Mouse (Mus musculus): ENCODE results near the gene Sun1.
A peak's percentile ranks its signal among the peaks of the same experiment; 100 is the strongest.

Gene Sun1

GRCm38 (mm10) chr5:139287099-139287498 lies 86.7 kb downstream of the Sun1 start:
- no peak for DNase-seq

GRCm38 (mm10) chr5:139287787-139288186 lies 87.3 kb downstream of the Sun1 start:
- DNase-seq: no peak

- no peak for DNase-seq
Observed at GRCm38 (mm10) chr5:139288591-139288990, 88.2 kb downstream of the Sun1 start.

- no peak for DNase-seq
Observed at GRCm38 (mm10) chr5:139290467-139291259, 90.2 kb downstream of the Sun1 start.

GRCm38 (mm10) chr5:139291811-139292560 lies 91.5 kb downstream of the Sun1 start:
- DNase-seq: peak; percentile 38

- no peak for DNase-seq
Observed at GRCm38 (mm10) chr5:139294089-139294488, 93.7 kb downstream of the Sun1 start.

- no peak for DNase-seq
Observed at GRCm38 (mm10) chr5:139297092-139297491, 96.7 kb downstream of the Sun1 start.

- no peak for DNase-seq
Observed at GRCm38 (mm10) chr5:139297745-139298144, 97.3 kb downstream of the Sun1 start.
